Mouse (Mus musculus): ENCODE measurements around the gene Hhex.

Gene Hhex

GRCm38 (mm10) chr19:37434263-37434951 is at the start of gene Hhex:
Gene Hhex, plus strand, starts transcription at chr19:37434810.
- no peak for DNase-seq (ENCODE audit: low read depth, low spot score)

- DNase-seq (ENCODE audit: low read depth, low spot score), result no peak
These were observed 48.5 kb upstream of the Hhex start for GRCm38 (mm10) chr19:37386126-37386525.

- peak; percentile 84 for DNase-seq (ENCODE audit: low read depth, low spot score)
These were observed 42.7 kb upstream of the Hhex start for GRCm38 (mm10) chr19:37391869-37392268.

- DNase-seq (ENCODE audit: low read depth, low spot score), result no peak
These were observed 38.3 kb upstream of the Hhex start for GRCm38 (mm10) chr19:37396279-37396678.

- no peak for DNase-seq (ENCODE audit: low read depth, low spot score)
These were observed 33.7 kb upstream of the Hhex start for GRCm38 (mm10) chr19:37400936-37401335.

- DNase-seq (ENCODE audit: low read depth, low spot score), result peak; percentile 76
These were observed 16.3 kb upstream of the Hhex start for GRCm38 (mm10) chr19:37418294-37418693.

- DNase-seq (ENCODE audit: low read depth, low spot score), result peak; percentile 92
These were observed 15.0 kb upstream of the Hhex start for GRCm38 (mm10) chr19:37419613-37420012.

GRCm38 (mm10) chr19:37428589-37428988 is 6.0 kb upstream of the Hhex start:
- DNase-seq (ENCODE audit: low read depth, low spot score), result peak; percentile 61

- DNase-seq (ENCODE audit: low read depth, low spot score), result no peak
These were observed 3.4 kb upstream of the Hhex start for GRCm38 (mm10) chr19:37431139-37431756.

GRCm38 (mm10) chr19:37432868-37433570 is 1.6 kb upstream of the Hhex start:
- DNase-seq (ENCODE audit: low read depth, low spot score), result no peak

GRCm38 (mm10) chr19:37433895-37434262 is 731 bp upstream of the Hhex start:
- DNase-seq (ENCODE audit: low read depth, low spot score), result no peak

- no peak for DNase-seq (ENCODE audit: low read depth, low spot score)
These were observed 637 bp downstream of the Hhex start for GRCm38 (mm10) chr19:37435041-37435852.

GRCm38 (mm10) chr19:37435853-37436174 is 1.2 kb downstream of the Hhex start:
- DNase-seq (ENCODE audit: low read depth, low spot score), result no peak

- no peak for DNase-seq (ENCODE audit: low read depth, low spot score)
These were observed 2.1 kb downstream of the Hhex start for GRCm38 (mm10) chr19:37436514-37437288.

GRCm38 (mm10) chr19:37437289-37437606 is 2.6 kb downstream of the Hhex start:
- no peak for DNase-seq (ENCODE audit: low read depth, low spot score)

GRCm38 (mm10) chr19:37440181-37440580 is 5.6 kb downstream of the Hhex start:
- no peak for DNase-seq (ENCODE audit: low read depth, low spot score)

GRCm38 (mm10) chr19:37440708-37441475 is 6.3 kb downstream of the Hhex start:
- no peak for DNase-seq (ENCODE audit: low read depth, low spot score)

- DNase-seq (ENCODE audit: low read depth, low spot score), result no peak
These were observed 8.1 kb downstream of the Hhex start for GRCm38 (mm10) chr19:37442524-37443286.

- no peak for DNase-seq (ENCODE audit: low read depth, low spot score)
These were observed 9.1 kb downstream of the Hhex start for GRCm38 (mm10) chr19:37443631-37444140.

- DNase-seq (ENCODE audit: low read depth, low spot score), result no peak
These were observed 13.6 kb downstream of the Hhex start for GRCm38 (mm10) chr19:37448212-37448611.

Measured in 3T3-L1 (cell line).